Mouse (Mus musculus) layer of hippocampus, postnatal 25 days (tissue): ENCODE measurements around the gene Nat8f6. TPM values are rescaled to one million over a fixed set of nuclear protein-coding genes. Genes with fewer than 3 reads are reported as not detected.

ENCODE experiments used
- microRNA-seq, 2 experiments: library from miRNA; unstranded; fragments of <30 nt; microRNA quantifications; one replicate each; pipeline ENCODE4 v1.2.0; 2021
- total RNA-seq, 2 experiments: library from RNA; stranded (reverse); gene quantifications; 2 replicates each; pipeline ENCODE4 v1.2.3; 2021

Nat8f6 gene
- total RNA-seq, 2 experiments from 2014 or later: 1.3 TPM

Small RNA genes within 50 kb of the gene (microRNA-seq; reads per million reads assigned to microRNA genes)
- gene Mir6375: 0 reads per million in 2 experiments

Other genes with a start within 250 kb of the Nat8f6 start
- 1 to 10 TPM; 5.2 to 7.8 TPM for gene Alms1, start 233.4 kb downstream of the Nat8f6 start, total RNA-seq
- 1 to 10 TPM; 3.7 to 4.6 TPM for gene Nat8f7, start 107.7 kb downstream of the Nat8f6 start, total RNA-seq
- gene Nat8f3, start 55.2 kb downstream of the Nat8f6 start, total RNA-seq: 1 to 10 TPM; 1.4 to 3.0 TPM
- gene Nat8f5, start within 50 bp of the Nat8f6 start, total RNA-seq: 1 to 10 TPM; 5.3 to 6.9 TPM
- 1 to 10 TPM; 2.7 to 4.2 TPM for gene Nat8, start 11.1 kb upstream of the Nat8f6 start, total RNA-seq
- 1 to 10 TPM; 1.9 to 2.5 TPM for gene Nat8f2, start 48.2 kb upstream of the Nat8f6 start, total RNA-seq
- gene Nat8f4, start 83.9 kb upstream of the Nat8f6 start, total RNA-seq: 1 to 10 TPM; 7.9 to 8.6 TPM
- gene Tprkb, start 90.9 kb upstream of the Nat8f6 start, total RNA-seq: 10 to 100 TPM; 72.4 to 81.7 TPM
- gene Nat8f1, start 94.7 kb upstream of the Nat8f6 start, total RNA-seq: 10 to 100 TPM; 29.6 to 32.7 TPM
- 10 to 100 TPM; 56.0 to 94.4 TPM for gene Dusp11, start 140.7 kb upstream of the Nat8f6 start, total RNA-seq
- not detected for gene Figla, start 195.2 kb upstream of the Nat8f6 start, total RNA-seq
- 100 to 1,000 TPM; 279 to 295 TPM for gene Add2, start 207.7 kb upstream of the Nat8f6 start, total RNA-seq